Mouse (Mus musculus) cerebellum, adult 8-10 months (tissue): Measurements from ENCODE around the gene Wdfy4.

ENCODE experiments used
- DNase-seq: peaks from one replicate; pipeline ENCODE4 v3.0.0; 2022

The Wdfy4 gene

GRCm38 (mm10) chr14:33073355-33073754 lies 112.0 kb downstream of the Wdfy4 start:
- DNase-seq, result no peak

- no peak for DNase-seq
Measured at GRCm38 (mm10) chr14:33072351-33072750, 113.0 kb downstream of the Wdfy4 start.

- DNase-seq, result no peak
Measured at GRCm38 (mm10) chr14:33067676-33068075, 117.6 kb downstream of the Wdfy4 start.

- DNase-seq, result no peak
Measured at GRCm38 (mm10) chr14:33062996-33063395, 122.3 kb downstream of the Wdfy4 start.

GRCm38 (mm10) chr14:33058881-33059660 lies 126.2 kb downstream of the Wdfy4 start:
- no peak for DNase-seq

- DNase-seq, result no peak
Measured at GRCm38 (mm10) chr14:33053441-33053840, 131.9 kb downstream of the Wdfy4 start.

- no peak for DNase-seq
Measured at GRCm38 (mm10) chr14:33045217-33045616, 140.1 kb downstream of the Wdfy4 start.

GRCm38 (mm10) chr14:33036811-33037210 lies 148.5 kb downstream of the Wdfy4 start:
- no peak for DNase-seq

GRCm38 (mm10) chr14:33035386-33035785 lies 149.9 kb downstream of the Wdfy4 start:
- no peak for DNase-seq

- DNase-seq, result peak; percentile 1
Measured at GRCm38 (mm10) chr14:33033424-33033823, 151.9 kb downstream of the Wdfy4 start.

GRCm38 (mm10) chr14:33030849-33031248 lies 154.5 kb downstream of the Wdfy4 start:
- DNase-seq, result no peak

- no peak for DNase-seq
Measured at GRCm38 (mm10) chr14:33019606-33020005, 165.7 kb downstream of the Wdfy4 start.

- no peak for DNase-seq
Measured at GRCm38 (mm10) chr14:33019050-33019449, 166.3 kb downstream of the Wdfy4 start.

- no peak for DNase-seq
Measured at GRCm38 (mm10) chr14:33007638-33008037, 177.7 kb downstream of the Wdfy4 start.

- DNase-seq, result no peak
Measured at GRCm38 (mm10) chr14:33005114-33005513, 180.2 kb downstream of the Wdfy4 start.

GRCm38 (mm10) chr14:33000112-33000979 lies 185.0 kb downstream of the Wdfy4 start:
- DNase-seq, result no peak

GRCm38 (mm10) chr14:32999511-32999910 lies 185.8 kb downstream of the Wdfy4 start:
- DNase-seq, result no peak

GRCm38 (mm10) chr14:32994954-32995636 lies 190.2 kb downstream of the Wdfy4 start:
- DNase-seq, result no peak

GRCm38 (mm10) chr14:32991082-32991481 lies 194.2 kb downstream of the Wdfy4 start, which contains the start of gene Lrrc18:
TSS of gene Lrrc18 (plus strand) at chr14:32991382.
- DNase-seq, result no peak

- DNase-seq, result no peak
Measured at GRCm38 (mm10) chr14:32986659-32987058, 198.6 kb downstream of the Wdfy4 start.

- DNase-seq, result no peak
Measured at GRCm38 (mm10) chr14:32984176-32984738, 201.1 kb downstream of the Wdfy4 start.

GRCm38 (mm10) chr14:32970700-32971099 lies 214.6 kb downstream of the Wdfy4 start:
- no peak for DNase-seq

GRCm38 (mm10) chr14:32964742-32965141 lies 220.6 kb downstream of the Wdfy4 start:
- no peak for DNase-seq
